8 mouse cellular contexts compared by ENCODE assay signal in genomic region chr19:9982151-9982851, GRCm38 (mm10). TPM values are rescaled to one million over a fixed set of nuclear protein-coding genes. Genes with fewer than 3 reads are reported as not detected.
DNase-seq lines count a peak whose midpoint lies in the region; ATAC-seq lines count a peak whose summit lies in the region.

No protein-coding gene starts in this region.

- H3K4me1 ChIP-seq in hindbrain, embryonic 13.5 days (replicated peaks): peaks cover 24% of the 10 kb centered on the region

- DNase-seq in NIH3T3 (ENCODE audit: low read depth): peak; percentile 100
- peak; percentile 98 for DNase-seq in cerebellum, postnatal 10 days
- DNase-seq in frontal cortex, postnatal 14 days (ENCODE audit: low spot score in 2 of 2): peak; percentile 94 to 95
- peak; percentile 92 for DNase-seq in layer of hippocampus, postnatal 25 days (ENCODE audit: extremely low spot score in 1 of 2, low spot score in 1 of 2)
- DNase-seq in lung, postnatal 25 days (ENCODE audit: low spot score): peak; percentile 96
- DNase-seq in retina, embryonic 14.5 days (ENCODE audit: low spot score): peak; percentile 98
- peak; percentile 98 for DNase-seq in thymus, postnatal 4 days

- H3K9me3 ChIP-seq in hindbrain, embryonic 13.5 days: no peaks in the 10 kb centered on the region

- H3K9ac ChIP-seq in hindbrain, embryonic 13.5 days: peak overlapping the region; percentile 91

- peaks cover 27% of the 10 kb centered on the region for H3K36me3 ChIP-seq in hindbrain, embryonic 13.5 days

- peak overlapping the region; percentile 79 for H3K4me3 ChIP-seq in hindbrain, embryonic 13.5 days

- H3K4me2 ChIP-seq in hindbrain, embryonic 13.5 days: peak overlapping the region; percentile 87

- ATAC-seq in hindbrain, embryonic 13.5 days (ENCODE audit: low FRiP score): peak; percentile 99

- peak overlapping the region; percentile 95 for H3K27ac ChIP-seq in hindbrain, embryonic 13.5 days

- H3K27me3 ChIP-seq in hindbrain, embryonic 13.5 days: no peaks in the 10 kb centered on the region

- under 1% methylated on average over 59 of the region's 59 CpGs for WGBS in hindbrain, embryonic 13.5 days

RNA-seq across cellular contexts. Expression of gene Fth1, which starts 1.9 kb away (rescaled TPM):
- 1,535 and 1,618 TPM in 2 replicates for polyA plus RNA-seq in hindbrain, embryonic 13.5 days (2015; fragmentation: Nextera tagmentation; extraction: Ambion mirVana)
- total RNA-seq in layer of hippocampus, postnatal 25 days (2021): 1,000 to 10,000 TPM; 2,794 to 3,082 TPM

RNA-seq across cellular contexts. Expression of gene Best1, which starts 19.1 kb away (rescaled TPM):
- polyA plus RNA-seq in hindbrain, embryonic 13.5 days (2015; fragmentation: Nextera tagmentation; extraction: Ambion mirVana): 1.5 and 1.7 TPM in 2 replicates
- total RNA-seq in layer of hippocampus, postnatal 25 days (2021): under 1 TPM; 0.85 to 0.96 TPM

RNA-seq across cellular contexts. Expression of gene Rab3il1, which starts 19.2 kb away (rescaled TPM):
- 22.6 and 25.1 TPM in 2 replicates for polyA plus RNA-seq in hindbrain, embryonic 13.5 days (2015; fragmentation: Nextera tagmentation; extraction: Ambion mirVana)
- total RNA-seq in layer of hippocampus, postnatal 25 days (2021): 1 to 10 TPM; 9.3 TPM

RNA-seq across cellular contexts. Expression of gene Fads3, which starts 59.1 kb away (rescaled TPM):
- 15.2 and 18.0 TPM in 2 replicates for polyA plus RNA-seq in hindbrain, embryonic 13.5 days (2015; fragmentation: Nextera tagmentation; extraction: Ambion mirVana)
- 10 to 100 TPM; 26.3 to 27.9 TPM for total RNA-seq in layer of hippocampus, postnatal 25 days (2021)

Comparison
In these comparisons a context has a peak if more than half of its experiments do, and no peak if none do; other contexts are left out.
1. Peak in every context shown above with its lines: DNase-seq, ATAC-seq, H3K4me3 ChIP-seq and H3K27ac ChIP-seq.